Mouse (Mus musculus): ENCODE measurements around the gene Cpt1c. TPM values are rescaled to one million over a fixed set of nuclear protein-coding genes. Genes with fewer than 3 reads are reported as not detected.
"Not testable (repeated sequence)": the region's sequence is repeated elsewhere in the genome, so short reads cannot be mapped to it uniquely, and the experiment has no call there.

Cpt1c gene
- total RNA-seq (2021): 1 to 10 TPM; 4.4 to 5.1 TPM

GRCm38 (mm10) chr7:44974383-44975116 is at the start of gene Cpt1c:
Gene Cpt1c (minus strand): TSS chr7:44974851.
- DNase-seq: peak; percentile 82

GRCm38 (mm10) chr7:45023711-45024110 is 49.1 kb upstream of the Cpt1c start:
- not testable (repeated sequence) for DNase-seq

- DNase-seq: no peak
Measured at GRCm38 (mm10) chr7:45020225-45020624, 45.6 kb upstream of the Cpt1c start.

GRCm38 (mm10) chr7:45019031-45019571 is 44.5 kb upstream of the Cpt1c start:
- peak; percentile 71 for DNase-seq

- peak; percentile 95 for DNase-seq
Measured at GRCm38 (mm10) chr7:45017242-45018061, 42.8 kb upstream of the Cpt1c start, which contains the start of gene Rras. Gene Rras (plus strand): TSS chr7:45017961.

- DNase-seq: no peak
Measured at GRCm38 (mm10) chr7:45016761-45017160, 42.1 kb upstream of the Cpt1c start.

GRCm38 (mm10) chr7:45015957-45016612 is 41.4 kb upstream of the Cpt1c start, which contains the start of gene Scaf1:
Gene Scaf1 (minus strand): TSS chr7:45016363.
- DNase-seq: peak; percentile 99

- DNase-seq: no peak
Measured at GRCm38 (mm10) chr7:45015344-45015956, 40.8 kb upstream of the Cpt1c start.

GRCm38 (mm10) chr7:45014096-45014451 is 39.4 kb upstream of the Cpt1c start:
- DNase-seq: no peak

GRCm38 (mm10) chr7:45013366-45014095 is 38.9 kb upstream of the Cpt1c start:
- DNase-seq: no peak

- DNase-seq: no peak
Measured at GRCm38 (mm10) chr7:45012824-45013223, 38.2 kb upstream of the Cpt1c start.

GRCm38 (mm10) chr7:45012011-45012410 is 37.4 kb upstream of the Cpt1c start:
- DNase-seq: no peak

- no peak for DNase-seq
Measured at GRCm38 (mm10) chr7:45008411-45008810, 33.8 kb upstream of the Cpt1c start.

- DNase-seq: no peak
Measured at GRCm38 (mm10) chr7:45007846-45008245, 33.2 kb upstream of the Cpt1c start.

- DNase-seq: no peak
Measured at GRCm38 (mm10) chr7:45007141-45007540, 32.5 kb upstream of the Cpt1c start.

- DNase-seq: no peak
Measured at GRCm38 (mm10) chr7:45006503-45006902, 31.9 kb upstream of the Cpt1c start.

- DNase-seq: no peak
Measured at GRCm38 (mm10) chr7:45005321-45005992, 30.8 kb upstream of the Cpt1c start.

- peak; percentile 26 for DNase-seq
Measured at GRCm38 (mm10) chr7:45004546-45004945, 29.9 kb upstream of the Cpt1c start.

- no peak for DNase-seq
Measured at GRCm38 (mm10) chr7:45002440-45002839, 27.8 kb upstream of the Cpt1c start.

- no peak for DNase-seq
Measured at GRCm38 (mm10) chr7:45000539-45001114, 26.0 kb upstream of the Cpt1c start.

- no peak for DNase-seq
Measured at GRCm38 (mm10) chr7:44999753-45000152, 25.1 kb upstream of the Cpt1c start.
